Mouse (Mus musculus) thymus, postnatal 14 days (tissue): ENCODE results near the gene Gprc5b.
A peak's percentile ranks its signal among the peaks of the same experiment; 100 is the strongest.

ENCODE experiments used
- DNase-seq: peaks from one replicate; pipeline ENCODE4 v3.0.0; 2021

The Gprc5b gene

GRCm38 (mm10) chr7:118948677-118949282, 46.2 kb downstream of the Gprc5b start:
- no peak for DNase-seq

- no peak for DNase-seq
Measured at GRCm38 (mm10) chr7:118947241-118947640, 47.8 kb downstream of the Gprc5b start.

- DNase-seq, result no peak
Measured at GRCm38 (mm10) chr7:118944884-118945283, 50.1 kb downstream of the Gprc5b start.

GRCm38 (mm10) chr7:118943170-118943569, 51.8 kb downstream of the Gprc5b start:
- DNase-seq, result no peak

GRCm38 (mm10) chr7:118942297-118942696, 52.7 kb downstream of the Gprc5b start:
- DNase-seq, result no peak

GRCm38 (mm10) chr7:118937469-118938387, 57.3 kb downstream of the Gprc5b start:
- peak; percentile 53 for DNase-seq

GRCm38 (mm10) chr7:118936844-118937243, 58.2 kb downstream of the Gprc5b start:
- no peak for DNase-seq

- no peak for DNase-seq
Measured at GRCm38 (mm10) chr7:118935306-118935705, 59.7 kb downstream of the Gprc5b start.

- no peak for DNase-seq
Measured at GRCm38 (mm10) chr7:118931502-118932395, 63.3 kb downstream of the Gprc5b start.

GRCm38 (mm10) chr7:118929601-118930311, 65.3 kb downstream of the Gprc5b start:
- no peak for DNase-seq

GRCm38 (mm10) chr7:118928916-118929315, 66.1 kb downstream of the Gprc5b start:
- no peak for DNase-seq

GRCm38 (mm10) chr7:118928316-118928715, 66.7 kb downstream of the Gprc5b start:
- DNase-seq, result no peak

- DNase-seq, result no peak
Measured at GRCm38 (mm10) chr7:118927279-118927678, 67.7 kb downstream of the Gprc5b start.

- DNase-seq, result no peak
Measured at GRCm38 (mm10) chr7:118926516-118927260, 68.3 kb downstream of the Gprc5b start.

- no peak for DNase-seq
Measured at GRCm38 (mm10) chr7:118925547-118925946, 69.5 kb downstream of the Gprc5b start.

GRCm38 (mm10) chr7:118922441-118923202, 72.4 kb downstream of the Gprc5b start:
- peak; percentile 67 for DNase-seq
